Mouse (Mus musculus): ENCODE results near the gene Olfr1054.

DNA sequence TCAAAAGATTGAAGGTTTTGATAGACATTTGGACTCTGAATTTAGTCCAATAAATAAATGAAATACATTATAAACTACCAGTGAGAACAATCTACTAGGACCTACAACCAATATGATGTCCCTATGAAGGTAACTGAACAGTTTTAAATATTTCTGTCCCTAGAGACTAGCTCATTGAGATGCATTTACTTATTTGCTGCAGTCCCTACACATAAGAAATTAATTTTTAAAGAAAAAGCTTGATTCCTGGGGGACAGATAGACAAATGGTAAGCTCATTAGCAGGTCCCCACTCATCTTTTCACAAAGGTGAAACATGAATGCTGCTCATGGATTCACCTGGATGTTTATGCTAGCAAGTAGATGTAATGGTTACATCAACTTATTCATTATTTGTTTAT is 43.1 kb upstream of the Olfr1054 start, which contains the start of gene Olfr1057:
- TF ChIP-seq EP300 (optimal IDR thresholded peaks at IDR 0.05) = no peak
- no peak for TF ChIP-seq CTCF (IDR thresholded peaks at IDR 0.05; ENCODE audit: low read depth)
